Mouse (Mus musculus) limb, embryonic 11.5 days (tissue): Measurements from ENCODE around the gene Prl3b1. TPM values are rescaled to one million over a fixed set of nuclear protein-coding genes. Genes with fewer than 3 reads are reported as not detected.

ENCODE experiments used
- ATAC-seq: fragments of 200-750 bp; cut with Nextera tagmentation; 2 replicates; pipeline ENCODE4 v1.8.0; 2017; ENCODE audit warnings: low read depth; ENCODE audit not compliant: insufficient number of reproducible peaks, low FRiP score, low TSS enrichment
- DNase-seq: peaks from one replicate; pipeline ENCODE4 v3.0.0-alpha.2; 2015; ENCODE audit warnings: low spot score
- H3K27ac ChIP-seq: fragments of 300-500 bp; sonication (generic); replicated peaks from 2 replicates; pipeline ENCODE4 v1.5.1; 2014; ENCODE audit warnings: low read depth, mild to moderate bottlenecking, low read length
- H3K27me3 ChIP-seq: fragments of 300-500 bp; sonication (generic); 2 replicates; pipeline ENCODE4 v1.6.1; 2014; ENCODE audit warnings: mild to moderate bottlenecking, low read length, mixed read lengths; ENCODE audit not compliant: control insufficient read depth, insufficient read depth
- H3K36me3 ChIP-seq: fragments of 300-500 bp; sonication (generic); 2 replicates; pipeline ENCODE4 v1.6.1; 2014; ENCODE audit warnings: mild to moderate bottlenecking, low read length, moderate library complexity, mixed read lengths; ENCODE audit not compliant: control insufficient read depth, insufficient read depth
- H3K4me1 ChIP-seq: fragments of 300-500 bp; sonication (generic); 2 replicates; pipeline ENCODE4 v1.6.1; 2014; ENCODE audit warnings: low read length, mixed read lengths; ENCODE audit not compliant: control insufficient read depth, insufficient read depth
- H3K4me2 ChIP-seq: fragments of 300-500 bp; sonication (generic); 2 replicates; pipeline ENCODE4 v1.6.1; 2014; ENCODE audit warnings: low read depth, mild to moderate bottlenecking, moderate library complexity; ENCODE audit not compliant: severe bottlenecking
- H3K4me3 ChIP-seq: fragments of 300-500 bp; sonication (generic); 2 replicates; pipeline ENCODE4 v1.5.1; 2014; ENCODE audit warnings: low read depth, low read length
- H3K9ac ChIP-seq: fragments of 300-500 bp; sonication (generic); 2 replicates; pipeline ENCODE4 v1.6.1; 2014; ENCODE audit warnings: mild to moderate bottlenecking, low read length
- H3K9me3 ChIP-seq: fragments of 300-500 bp; sonication (generic); 2 replicates; pipeline ENCODE4 v1.6.1; 2016; ENCODE audit warnings: low read length; ENCODE audit not compliant: control insufficient read depth
- WGBS: fragments of 180-500 bp; shearing (Covaris S2); extraction: QIAGEN DNeasy Blood & Tissue Kit; methylation state at CpG from one replicate; pipeline ENCODE4 v1.1.7; 2014; 5-methylcytosine and 5-hydroxymethylcytosine counted together
- polyA plus RNA-seq: library from polyadenylated mRNA; unstranded; fragments of >200 nt; fragmentation: Nextera tagmentation; extraction: Ambion mirVana; gene quantifications from 2 replicates; pipeline ENCODE4 v1.2.1, GENCODE M21; 2014

Gene Prl3b1
- polyA plus RNA-seq = 0.31 TPM in 1 of 2 replicates, not detected in the other

DNA sequence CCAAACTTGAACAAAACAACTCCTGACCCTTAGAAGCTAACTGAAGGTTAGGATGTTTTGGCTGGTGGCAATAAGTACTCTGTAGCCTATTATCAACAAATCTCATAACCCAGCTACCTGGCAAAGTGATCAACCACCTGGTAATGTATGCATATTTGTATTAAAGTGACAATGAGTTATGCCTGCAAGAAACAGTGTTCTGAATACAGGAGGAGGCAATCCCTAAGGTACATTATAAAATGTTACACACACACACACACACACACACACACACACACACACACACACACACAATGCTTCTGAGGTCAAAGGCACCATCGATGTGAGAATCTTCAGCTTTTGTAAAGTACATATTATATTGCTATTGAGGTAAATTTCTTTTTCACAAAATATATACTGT is at the start of gene Prl3b1:
Prl3b1 (plus strand) TSS at position 301 of the 400 bp plus-strand sequence.
- no peak for ATAC-seq
- no peak within 1 kb of the TSS for H3K4me3 ChIP-seq
- H3K9ac ChIP-seq = no peak within 1 kb of the TSS
- no peak within 1 kb of the TSS for H3K4me2 ChIP-seq
- no peak within 1 kb of the TSS for H3K27ac ChIP-seq
- no peaks in the 10 kb centered on the region for H3K4me1 ChIP-seq
- H3K9me3 ChIP-seq = no peaks in the 10 kb centered on the region
- no peaks in the 10 kb centered on the region for H3K27me3 ChIP-seq
- WGBS = 100% methylated on average over 1 of the region's 1 CpGs
- no peaks in the 10 kb centered on the region for H3K36me3 ChIP-seq
- no peak for DNase-seq

DNA sequence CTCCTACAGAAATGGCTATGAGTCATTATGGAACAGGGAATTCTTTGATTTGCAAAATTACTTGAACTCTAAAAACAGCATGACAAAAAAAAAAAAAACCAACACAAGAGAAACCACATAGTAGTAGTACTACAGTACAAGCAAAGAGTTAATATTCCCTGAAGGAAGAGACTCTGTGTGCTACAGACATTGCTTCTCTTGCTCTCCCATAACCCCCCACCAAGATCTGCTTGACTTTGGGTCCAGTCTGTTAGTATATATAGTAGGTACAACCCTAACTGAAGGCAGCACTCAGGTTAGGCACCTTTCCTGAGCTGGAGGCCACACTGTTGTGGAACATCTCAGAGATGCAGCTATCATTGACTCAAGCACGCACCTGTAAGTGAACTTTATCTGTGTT is 45.3 kb upstream of the Prl3b1 start, which contains the start of gene Prl3c1:
Prl3c1 (plus strand) TSS at position 301 of the 400 bp plus-strand sequence.
- Histone ChIP-seq H3K27me3 (no peaks in the 10 kb centered on the region), H3K36me3 (no peaks in the 10 kb centered on the region), H3K4me1 (no peaks in the 10 kb centered on the region), H3K4me3 (no peak within 1 kb of the TSS), H3K9me3 (no peaks in the 10 kb centered on the region), H3K27ac (no peak within 1 kb of the TSS), H3K4me2 (no peak within 1 kb of the TSS), H3K9ac (no peak within 1 kb of the TSS)
- DNase-seq (no peak), ATAC-seq (no peak)
- WGBS = 93% methylated on average over 1 of the region's 1 CpGs

DNA sequence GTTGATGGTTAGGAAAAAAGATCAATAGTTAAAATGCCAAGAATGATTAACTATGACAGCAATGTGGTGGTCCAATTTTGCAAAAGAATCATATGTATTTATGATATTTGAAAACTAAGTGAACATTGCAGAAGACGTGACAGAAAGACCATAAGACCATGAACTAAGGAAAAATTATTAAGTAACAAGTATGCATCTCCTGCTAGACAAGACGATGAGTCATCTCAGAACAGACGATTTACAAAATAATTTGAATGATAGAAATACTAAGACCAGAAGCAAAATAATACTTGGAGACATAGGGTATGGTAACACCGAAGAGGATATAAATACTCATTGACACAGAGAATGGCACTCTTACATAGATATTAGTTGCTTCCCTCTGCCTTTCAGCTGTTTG is 17.5 kb downstream of the Prl3b1 start, which contains the start of gene Prl3a1:
Prl3a1 (plus strand) TSS at position 301 of the 400 bp plus-strand sequence.
- WGBS = 90% methylated on average over 4 of the region's 4 CpGs
- ATAC-seq = no peak

More for the DNA sequence above, 17.5 kb downstream of the Prl3b1 start, which contains the start of gene Prl3a1:
- H3K27me3 ChIP-seq = no peaks in the 10 kb centered on the region
- H3K4me3 ChIP-seq = no peak within 1 kb of the TSS
- no peaks in the 10 kb centered on the region for H3K9me3 ChIP-seq
- no peak within 1 kb of the TSS for H3K9ac ChIP-seq
- no peak within 1 kb of the TSS for H3K4me2 ChIP-seq
- H3K4me1 ChIP-seq = no peaks in the 10 kb centered on the region
- no peak for DNase-seq
- H3K27ac ChIP-seq = no peak within 1 kb of the TSS
- H3K36me3 ChIP-seq = no peaks in the 10 kb centered on the region

Other genes with a start within 250 kb of the Prl3b1 start
- gene Prl, start 184.3 kb upstream of the Prl3b1 start, polyA plus RNA-seq = not detected in 2 replicates
- gene Prl3d1, start 147.7 kb upstream of the Prl3b1 start, polyA plus RNA-seq = not detected in 2 replicates
- gene Prl3d2, start 120.1 kb upstream of the Prl3b1 start, polyA plus RNA-seq = not detected in 2 replicates
- gene Prl3d3, start 85.1 kb upstream of the Prl3b1 start, polyA plus RNA-seq = not detected in 2 replicates
- gene Prl3c1, start 45.2 kb upstream of the Prl3b1 start, polyA plus RNA-seq = not detected in 2 replicates
- gene Prl3a1, start 17.6 kb downstream of the Prl3b1 start, polyA plus RNA-seq = not detected in 2 replicates
- not detected in 2 replicates for gene Prl6a1, start 70.8 kb downstream of the Prl3b1 start, polyA plus RNA-seq
- gene Prl8a2, start 103.8 kb downstream of the Prl3b1 start, polyA plus RNA-seq = not detected in 2 replicates
- gene Prl2b1, start 149.0 kb downstream of the Prl3b1 start, polyA plus RNA-seq = not detected in 2 replicates
- gene Prl8a6, start 196.8 kb downstream of the Prl3b1 start, polyA plus RNA-seq = not detected in 2 replicates